Mouse (Mus musculus): ENCODE measurements at regions not wholly inside any gene's neighbourhood (a gene's known extent, or its start where the extent isn't known, plus 50 kb on each side); places are given as distances from the start of the nearest gene placed in this dataset.

GRCm38 (mm10) chr1:151045334-151045733 lies 52.1 kb upstream of the Hmcn1 start:
- no peak for DNase-seq (ENCODE audit: low spot score in 2 of 2)

- no peak for DNase-seq (ENCODE audit: low spot score in 2 of 2)
Measured at GRCm38 (mm10) chr1:151046626-151047025, 53.4 kb upstream of the Hmcn1 start.

- no peak for DNase-seq (ENCODE audit: low spot score in 2 of 2)
Measured at GRCm38 (mm10) chr1:151049726-151050506, 56.7 kb upstream of the Hmcn1 start.

GRCm38 (mm10) chr1:151050507-151050816 lies 57.2 kb upstream of the Hmcn1 start:
- no peak for DNase-seq (ENCODE audit: low spot score in 2 of 2)

GRCm38 (mm10) chr1:151053268-151053667 lies 60.0 kb upstream of the Hmcn1 start:
- DNase-seq (ENCODE audit: low spot score in 2 of 2), result no peak

- no peak for DNase-seq (ENCODE audit: low spot score in 2 of 2)
Measured at GRCm38 (mm10) chr1:151055396-151055795, 62.2 kb upstream of the Hmcn1 start.

GRCm38 (mm10) chr1:151059546-151060136 lies 66.4 kb upstream of the Hmcn1 start:
- no peak for DNase-seq (ENCODE audit: low spot score in 2 of 2)

GRCm38 (mm10) chr1:151065090-151065567 lies 71.9 kb upstream of the Hmcn1 start:
- DNase-seq (ENCODE audit: low spot score in 2 of 2), result no peak

GRCm38 (mm10) chr1:151066379-151067128 lies 73.3 kb upstream of the Hmcn1 start:
- no peak for DNase-seq (ENCODE audit: low spot score in 2 of 2)

GRCm38 (mm10) chr1:151074508-151075314 lies 81.5 kb upstream of the Hmcn1 start:
- DNase-seq (ENCODE audit: low spot score in 2 of 2), result no peak

GRCm38 (mm10) chr1:151075541-151075940 lies 82.3 kb upstream of the Hmcn1 start:
- DNase-seq (ENCODE audit: low spot score in 2 of 2), result no peak

- peak; percentile 45 to 83 for DNase-seq (ENCODE audit: low spot score in 2 of 2)
Measured at GRCm38 (mm10) chr1:151078909-151079522, 85.8 kb upstream of the Hmcn1 start.

GRCm38 (mm10) chr1:151079614-151080360 lies 86.6 kb upstream of the Hmcn1 start:
- no peak for DNase-seq (ENCODE audit: low spot score in 2 of 2)

GRCm38 (mm10) chr1:151080510-151080980 lies 87.3 kb upstream of the Hmcn1 start:
- no peak for DNase-seq (ENCODE audit: low spot score in 2 of 2)

- DNase-seq (ENCODE audit: low spot score in 2 of 2), result no peak
Measured at GRCm38 (mm10) chr1:151082510-151083033, 89.3 kb upstream of the Hmcn1 start.

- DNase-seq (ENCODE audit: low spot score in 2 of 2), result no peak
Measured at GRCm38 (mm10) chr1:151083806-151084205, 90.6 kb upstream of the Hmcn1 start.

GRCm38 (mm10) chr1:151086111-151086859 lies 93.0 kb upstream of the Hmcn1 start:
- no peak for DNase-seq (ENCODE audit: low spot score in 2 of 2)

GRCm38 (mm10) chr1:151087151-151087660 lies 94.0 kb upstream of the Hmcn1 start:
- no peak for DNase-seq (ENCODE audit: low spot score in 2 of 2)

- DNase-seq (ENCODE audit: low spot score in 2 of 2), result no peak
Measured at GRCm38 (mm10) chr1:151087811-151088511, 94.4 kb upstream of the Gm47985 start.
